Mouse (Mus musculus): Measurements from ENCODE around the gene Scgb1b30. TPM values are rescaled to one million over a fixed set of nuclear protein-coding genes. Genes with fewer than 3 reads are reported as not detected.
A peak's percentile ranks its signal among the peaks of the same experiment; 100 is the strongest.

The Scgb1b30 gene
- total and polyA plus RNA-seq, 3 experiments: not detected

- DNase-seq (ENCODE audit: low spot score) (no peak), ATAC-seq (ENCODE audit: extremely low read depth, insufficient number of reproducible peaks, low FRiP score, poor library complexity, severe bottlenecking) (no peak)
- peaks cover 12% of the 10 kb centered on the region for H3K9me3 ChIP-seq (replicated peaks)
- H3K4me3 ChIP-seq (ENCODE audit: low read depth, low read length): no peak within 1 kb of the TSS
- peaks cover 6% of the 10 kb centered on the region; the same call in 1 of the 2 replicates for H3K27me3 ChIP-seq (ENCODE audit: insufficient read depth, low read length)
- 0 out of 2 replicates have a peak, but pooled peaks cover 3% of the 10 kb centered on the region for H3K4me1 ChIP-seq (ENCODE audit: insufficient read depth, low read depth, low read length)
- no peaks in the 10 kb centered on the region for H3K36me3 ChIP-seq (replicated peaks)
- TF ChIP-seq GATA1 (IDR thresholded peaks at IDR 0.05; ENCODE audit: borderline replicate concordance, low read length) (no peak), CTCF (IDR thresholded peaks at IDR 0.05; ENCODE audit: low read depth, low read length) (no peak), POLR2AphosphoS5 (IDR thresholded peaks at IDR 0.05; ENCODE audit: insufficient replicate concordance, low read depth, low read length) (no peak), GATA2 (IDR thresholded peaks at IDR 0.05; ENCODE audit: borderline replicate concordance, low read depth, low read length) (no peak), TAL1 (conservative IDR thresholded peaks at IDR 0.05; ENCODE audit: low read depth, low read length) (no peak)
Measured at GRCm38 (mm10) chr7:34133117-34133762, 38.0 kb downstream of the Scgb1b30 start, which contains the start of gene Wtip. Wtip (minus strand) TSS chr7:34133268.

- ATAC-seq (ENCODE audit: extremely low read depth, insufficient number of reproducible peaks, low FRiP score, poor library complexity, severe bottlenecking) (no peak), DNase-seq (ENCODE audit: low spot score) (no peak)
- H3K4me3 ChIP-seq (ENCODE audit: low read depth, low read length): no peak overlapping the region
- H3K36me3 ChIP-seq (replicated peaks): peaks cover under 1% of the 10 kb centered on the region
- peaks cover 3% of the 10 kb centered on the region; the same call in 1 of the 2 replicates for H3K4me1 ChIP-seq (ENCODE audit: insufficient read depth, low read depth, low read length)
- H3K9me3 ChIP-seq (replicated peaks): peaks cover 12% of the 10 kb centered on the region
- H3K27me3 ChIP-seq (ENCODE audit: insufficient read depth, low read length): peaks cover 6% of the 10 kb centered on the region; the same call in 1 of the 2 replicates
- TF ChIP-seq POLR2AphosphoS5 (IDR thresholded peaks at IDR 0.05; ENCODE audit: insufficient replicate concordance, low read depth, low read length) (no peak), GATA2 (IDR thresholded peaks at IDR 0.05; ENCODE audit: borderline replicate concordance, low read depth, low read length) (no peak), TAL1 (conservative IDR thresholded peaks at IDR 0.05; ENCODE audit: low read depth, low read length) (no peak), CTCF (IDR thresholded peaks at IDR 0.05; ENCODE audit: low read depth, low read length) (no peak), GATA1 (IDR thresholded peaks at IDR 0.05; ENCODE audit: borderline replicate concordance, low read length) (no peak)
Measured at GRCm38 (mm10) chr7:34134336-34134735, 39.1 kb downstream of the Scgb1b30 start.

- Histone ChIP-seq H3K4me1 (ENCODE audit: insufficient read depth, low read depth, low read length) (peaks cover 14% of the 10 kb centered on the region), H3K9me3 (replicated peaks) (no peaks in the 10 kb centered on the region), H3K27me3 (ENCODE audit: insufficient read depth, low read length) (no peaks in the 10 kb centered on the region), H3K4me3 (ENCODE audit: low read depth, low read length) (no peak overlapping the region), H3K36me3 (replicated peaks) (peaks cover 50% of the 10 kb centered on the region)
- DNase-seq (ENCODE audit: low spot score) (no peak), ATAC-seq (ENCODE audit: extremely low read depth, insufficient number of reproducible peaks, low FRiP score, poor library complexity, severe bottlenecking) (no peak)
- no peak for TF ChIP-seq POLR2AphosphoS5 (IDR thresholded peaks at IDR 0.05; ENCODE audit: insufficient replicate concordance, low read depth, low read length)
Measured at GRCm38 (mm10) chr7:34139493-34139892, 44.3 kb downstream of the Scgb1b30 start.

GRCm38 (mm10) chr7:34141123-34141522 is 45.9 kb downstream of the Scgb1b30 start:
- Histone ChIP-seq H3K4me1 (ENCODE audit: insufficient read depth, low read depth, low read length) (peaks cover 23% of the 10 kb centered on the region), H3K27me3 (ENCODE audit: insufficient read depth, low read length) (no peaks in the 10 kb centered on the region), H3K9me3 (replicated peaks) (no peaks in the 10 kb centered on the region), H3K4me3 (ENCODE audit: low read depth, low read length) (no peak overlapping the region), H3K36me3 (replicated peaks) (peaks cover 66% of the 10 kb centered on the region)
- ATAC-seq (ENCODE audit: extremely low read depth, insufficient number of reproducible peaks, low FRiP score, poor library complexity, severe bottlenecking) (no peak), DNase-seq (ENCODE audit: low spot score) (no peak)
- TF ChIP-seq GATA1 (IDR thresholded peaks at IDR 0.05; ENCODE audit: borderline replicate concordance, low read length) (no peak), TAL1 (conservative IDR thresholded peaks at IDR 0.05; ENCODE audit: low read depth, low read length) (no peak), POLR2AphosphoS5 (IDR thresholded peaks at IDR 0.05; ENCODE audit: insufficient replicate concordance, low read depth, low read length) (no peak)

GRCm38 (mm10) chr7:34147193-34147592 is 52.0 kb downstream of the Scgb1b30 start:
- peak; percentile 59 for DNase-seq (ENCODE audit: low spot score)
- Histone ChIP-seq H3K36me3 (replicated peaks) (peaks cover 97% of the 10 kb centered on the region), H3K4me1 (ENCODE audit: insufficient read depth, low read depth, low read length) (peaks cover 40% of the 10 kb centered on the region), H3K27me3 (ENCODE audit: insufficient read depth, low read length) (no peaks in the 10 kb centered on the region), H3K9me3 (replicated peaks) (peaks cover 9% of the 10 kb centered on the region), H3K4me3 (ENCODE audit: low read depth, low read length) (peak overlapping the region; percentile 64; the same call in 1 of the 2 replicates)
- peak; percentile 82 for TF ChIP-seq TAL1 (conservative IDR thresholded peaks at IDR 0.05; ENCODE audit: low read depth, low read length)
- no peak for TF ChIP-seq POLR2AphosphoS5 (IDR thresholded peaks at IDR 0.05; ENCODE audit: insufficient replicate concordance, low read depth, low read length)
- ATAC-seq (ENCODE audit: extremely low read depth, insufficient number of reproducible peaks, low FRiP score, poor library complexity, severe bottlenecking): peak; percentile 90

Other genes starting within 250 kb of the Scgb1b30 start
- not detected in 2 replicates for gene Scgb2b26, start 150.4 kb upstream of the Scgb1b30 start, total RNA-seq (2014; fragmentation: Nextera tagmentation)
- gene Scgb2b26, start 150.4 kb upstream of the Scgb1b30 start, total RNA-seq (2017): not detected in 2 replicates
- not detected in 2 replicates for gene Scgb2b26, start 150.4 kb upstream of the Scgb1b30 start, polyA plus RNA-seq (2012)
- not detected in 2 replicates for gene Scgb2b27, start 81.5 kb upstream of the Scgb1b30 start, total RNA-seq (2014; fragmentation: Nextera tagmentation)
- 0.06 and 0.16 TPM in 2 replicates for gene Scgb2b27, start 81.5 kb upstream of the Scgb1b30 start, total RNA-seq (2017)
- not detected in 2 replicates for gene Scgb2b27, start 81.5 kb upstream of the Scgb1b30 start, polyA plus RNA-seq (2012)
- not detected in 2 replicates for gene Scgb1b27, start 73.9 kb upstream of the Scgb1b30 start, total RNA-seq (2014; fragmentation: Nextera tagmentation)
- 0.44 TPM in 1 of 2 replicates, not detected in the other for gene Scgb1b27, start 73.9 kb upstream of the Scgb1b30 start, total RNA-seq (2017)
- not detected in 2 replicates for gene Scgb1b27, start 73.9 kb upstream of the Scgb1b30 start, polyA plus RNA-seq (2012)
- not detected in 2 replicates for gene Wtip, start 37.8 kb downstream of the Scgb1b30 start, total RNA-seq (2014; fragmentation: Nextera tagmentation)
- not detected in 2 replicates for gene Wtip, start 37.8 kb downstream of the Scgb1b30 start, total RNA-seq (2017)
- not detected in 2 replicates for gene Wtip, start 37.8 kb downstream of the Scgb1b30 start, polyA plus RNA-seq (2012)
- 251 and 253 TPM in 2 replicates for gene Uba2, start 74.2 kb downstream of the Scgb1b30 start, total RNA-seq (2014; fragmentation: Nextera tagmentation)
- 334 TPM in 2 replicates for gene Uba2, start 74.2 kb downstream of the Scgb1b30 start, total RNA-seq (2017)
- gene Uba2, start 74.2 kb downstream of the Scgb1b30 start, polyA plus RNA-seq (2012): 57.5 and 69.1 TPM in 2 replicates
- 36.6 and 38.6 TPM in 2 replicates for gene Pdcd2l, start 101.2 kb downstream of the Scgb1b30 start, total RNA-seq (2014; fragmentation: Nextera tagmentation)
- 48.3 and 49.8 TPM in 2 replicates for gene Pdcd2l, start 101.2 kb downstream of the Scgb1b30 start, total RNA-seq (2017)
- 6.9 and 8.0 TPM in 2 replicates for gene Pdcd2l, start 101.2 kb downstream of the Scgb1b30 start, polyA plus RNA-seq (2012)
- 522 and 617 TPM in 2 replicates for gene Gpi1, start 134.9 kb downstream of the Scgb1b30 start, total RNA-seq (2014; fragmentation: Nextera tagmentation)
- 590 and 664 TPM in 2 replicates for gene Gpi1, start 134.9 kb downstream of the Scgb1b30 start, total RNA-seq (2017)
- gene Gpi1, start 134.9 kb downstream of the Scgb1b30 start, polyA plus RNA-seq (2012): 3,102 and 4,494 TPM in 2 replicates
- not detected in 2 replicates for gene Gm6096, start 155.6 kb downstream of the Scgb1b30 start, total RNA-seq (2014; fragmentation: Nextera tagmentation)
- not detected in 2 replicates for gene Gm6096, start 155.6 kb downstream of the Scgb1b30 start, total RNA-seq (2017)
- gene Gm6096, start 155.6 kb downstream of the Scgb1b30 start, polyA plus RNA-seq (2012): not detected in 2 replicates
- gene 4931406P16Rik, start 218.1 kb downstream of the Scgb1b30 start, total RNA-seq (2014; fragmentation: Nextera tagmentation): 39.3 and 45.7 TPM in 2 replicates
- gene 4931406P16Rik, start 218.1 kb downstream of the Scgb1b30 start, total RNA-seq (2017): 24.5 and 25.5 TPM in 2 replicates
- gene 4931406P16Rik, start 218.1 kb downstream of the Scgb1b30 start, polyA plus RNA-seq (2012): 17.9 and 23.5 TPM in 2 replicates